Mouse (Mus musculus) heart, postnatal 0 days (tissue): Measurements from ENCODE around the gene Ttll6. TPM values are rescaled to one million over a fixed set of nuclear protein-coding genes. Genes with fewer than 3 reads are reported as not detected.

Experiments used
- ATAC-seq: fragments of 200-750 bp; cut with Nextera tagmentation; 2 replicates; pipeline ENCODE4 v1.8.0; 2017; ENCODE audit warnings: low read depth, moderate number of reproducible peaks, moderate library complexity; ENCODE audit not compliant: insufficient read depth
- DNase-seq: peaks from one replicate; pipeline ENCODE4 v3.0.0-alpha.2; 2016; ENCODE audit warnings: low spot score
- H3K27ac ChIP-seq: fragments of 300-500 bp; sonication (generic); 2 replicates; pipeline ENCODE4 v1.5.1; 2014; ENCODE audit warnings: low read depth, mild to moderate bottlenecking
- H3K27me3 ChIP-seq: fragments of 300-500 bp; sonication (generic); 2 replicates; pipeline ENCODE4 v1.6.1; 2014; ENCODE audit warnings: low read length, mixed read lengths; ENCODE audit not compliant: control insufficient read depth, insufficient read depth
- H3K36me3 ChIP-seq: fragments of 300-500 bp; sonication (generic); replicated peaks from 2 replicates; pipeline ENCODE4 v1.6.1; 2014; ENCODE audit warnings: low read length, mixed read lengths; ENCODE audit not compliant: control insufficient read depth, insufficient read depth
- H3K4me1 ChIP-seq: fragments of 300-500 bp; sonication (generic); 2 replicates; pipeline ENCODE4 v1.6.1; 2014; ENCODE audit warnings: antibody characterized with exemption; ENCODE audit not compliant: control insufficient read depth, insufficient read depth
- H3K4me2 ChIP-seq: fragments of 300-500 bp; sonication (generic); 2 replicates; pipeline ENCODE4 v1.6.1; 2014; ENCODE audit warnings: low read depth, mild to moderate bottlenecking, low read length, moderate library complexity
- H3K4me3 ChIP-seq: fragments of 300-500 bp; sonication (generic); 2 replicates; pipeline ENCODE4 v1.5.1; 2014; ENCODE audit warnings: low read depth, low read length
- H3K9ac ChIP-seq: fragments of 300-500 bp; sonication (generic); replicated peaks from 2 replicates; pipeline ENCODE4 v1.6.1; 2014; ENCODE audit warnings: low read depth, low read length, mixed read lengths
- H3K9me3 ChIP-seq: fragments of 300-500 bp; sonication (generic); replicated peaks from 2 replicates; pipeline ENCODE4 v1.6.1; 2016; ENCODE audit warnings: low read length; ENCODE audit not compliant: control insufficient read depth
- CTCF ChIP-seq: IDR thresholded peaks from 2 replicates; pipeline ENCODE4 v1.5.1; 2016; ENCODE audit warnings: antibody characterized with exemption, control low read depth, low read depth
- EP300 ChIP-seq: IDR thresholded peaks from 2 replicates; pipeline ENCODE4 v1.6.1; 2016; ENCODE audit warnings: antibody characterized with exemption, low read depth
- WGBS: fragments of 180-500 bp; shearing (Covaris S2); extraction: QIAGEN DNeasy Blood & Tissue Kit; methylation state at CpG from one replicate; pipeline ENCODE4 v1.1.7; 2014; 5-methylcytosine and 5-hydroxymethylcytosine counted together
- polyA plus RNA-seq: library from polyadenylated mRNA; unstranded; fragments of >200 nt; fragmentation: Nextera tagmentation; extraction: Ambion mirVana; gene quantifications from 2 replicates; pipeline ENCODE4 v1.2.1, GENCODE M21; 2015
- total RNA-seq: library from RNA; depleted of rRNA; stranded (reverse); fragments of >200 nt; gene quantifications from 2 replicates; pipeline ENCODE4 v1.2.3, GENCODE M21; 2014; ENCODE audit warnings: low replicate concordance

Ttll6 gene
- total and polyA plus RNA-seq, 2 experiments from 2014 or later = not detected

DNA sequence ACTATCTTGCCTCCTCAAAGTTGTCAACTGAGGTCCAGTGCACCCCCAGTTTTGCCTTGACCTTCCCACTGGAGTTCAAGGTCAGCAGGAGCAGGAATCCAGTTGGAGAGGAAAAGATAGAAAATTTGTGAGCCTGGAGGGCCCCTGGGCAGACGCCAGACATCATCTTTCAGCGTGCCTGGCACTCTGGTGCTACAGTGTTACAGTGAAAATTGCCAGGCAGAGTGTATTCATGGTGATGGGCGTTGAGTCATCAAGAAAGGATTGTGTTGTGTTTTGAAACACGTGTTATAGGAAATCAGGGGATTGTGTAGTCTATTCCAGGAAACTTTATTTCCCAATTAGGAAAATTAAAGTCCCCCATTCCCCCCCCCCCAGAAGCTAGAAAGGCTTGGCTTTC is 10.2 kb downstream of the Ttll6 start:
- ATAC-seq = no peak
- Histone ChIP-seq H3K27me3 (peaks cover 49% of the 10 kb centered on the region), H3K36me3 (no peaks in the 10 kb centered on the region)

DNA sequence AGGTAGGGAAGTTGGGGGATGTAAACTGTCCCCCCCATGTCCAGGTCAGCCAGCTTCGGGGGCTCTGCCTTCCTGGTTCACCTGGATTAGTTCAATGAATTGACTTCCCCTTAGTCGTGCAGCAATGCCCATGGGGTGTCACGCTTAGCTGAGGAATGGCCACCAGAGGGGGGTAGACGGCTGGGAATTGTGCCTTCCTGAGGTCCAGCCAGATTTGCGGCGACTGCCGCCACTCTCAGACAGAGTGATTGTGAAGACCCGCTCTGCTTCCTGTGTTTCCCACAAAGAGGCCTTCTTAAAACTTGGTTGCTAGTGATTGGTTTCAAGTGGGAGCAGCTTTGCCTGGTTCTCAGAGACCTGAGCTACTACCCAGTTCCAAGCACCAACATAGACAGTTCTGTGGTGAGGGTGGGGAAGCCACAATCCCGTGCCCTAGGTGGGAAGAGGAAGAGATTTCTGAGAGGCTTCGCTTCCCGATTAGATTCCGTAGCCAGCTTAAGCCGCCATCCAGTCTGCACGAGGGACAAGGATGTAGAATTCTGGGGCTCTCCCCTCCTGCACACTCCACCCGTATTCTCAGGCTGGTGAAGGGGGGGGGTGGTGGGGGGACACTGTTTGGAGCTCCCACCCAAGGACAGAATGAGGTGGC is 12.2 kb downstream of the Ttll6 start:
- ATAC-seq (peak; percentile 77), DNase-seq (peak; percentile 65)
- H3K4me1 ChIP-seq = no peaks in the 10 kb centered on the region
- H3K36me3 ChIP-seq = no peaks in the 10 kb centered on the region
- H3K27me3 ChIP-seq = peaks cover 54% of the 10 kb centered on the region
- peak; percentile 90 for TF ChIP-seq CTCF
- TF ChIP-seq EP300 = no peak
- H3K4me3 ChIP-seq = no peak overlapping the region
- H3K27ac ChIP-seq = no peak overlapping the region
- 3% methylated on average over 15 of the region's 15 CpGs for WGBS
- H3K9ac ChIP-seq = no peak overlapping the region
- peak overlapping the region; percentile 39 for H3K4me2 ChIP-seq
- no peaks in the 10 kb centered on the region for H3K9me3 ChIP-seq

More for the DNA sequence above, 10.2 kb downstream of the Ttll6 start:
- no peaks in the 10 kb centered on the region for H3K4me1 ChIP-seq
- TF ChIP-seq EP300 (no peak), CTCF (no peak)
- H3K9me3 ChIP-seq = no peaks in the 10 kb centered on the region
- no peak overlapping the region for H3K27ac ChIP-seq
- 46% methylated on average over 4 of the region's 4 CpGs for WGBS
- no peak overlapping the region for H3K4me2 ChIP-seq
- H3K9ac ChIP-seq = no peak overlapping the region
- no peak for DNase-seq
- no peak overlapping the region for H3K4me3 ChIP-seq

DNA sequence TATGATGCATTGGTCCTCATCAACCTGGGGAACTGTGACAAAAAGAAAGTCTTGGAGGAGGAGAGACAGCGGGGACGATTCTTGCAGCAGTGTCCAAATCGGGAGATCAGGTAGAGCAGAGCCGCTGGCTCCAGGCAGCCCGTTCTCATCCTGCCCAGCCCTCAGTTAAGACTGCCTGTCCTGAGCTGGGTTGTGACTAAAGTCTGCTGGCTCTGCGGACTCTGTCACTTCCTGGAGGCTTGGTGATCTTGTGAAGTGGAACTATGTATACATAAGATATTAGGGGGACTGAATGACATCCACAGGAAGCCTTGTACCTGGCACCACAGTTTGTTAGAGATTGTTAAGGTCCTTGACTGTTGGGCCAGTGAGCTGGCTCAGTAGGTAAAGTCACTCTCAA is 13.9 kb downstream of the Ttll6 start:
- H3K36me3 ChIP-seq = no peaks in the 10 kb centered on the region
- no peak for DNase-seq
- H3K4me1 ChIP-seq = no peaks in the 10 kb centered on the region
- TF ChIP-seq EP300 (no peak), CTCF (no peak)
- 63% methylated on average over 6 of the region's 6 CpGs for WGBS
- H3K4me2 ChIP-seq = no peak overlapping the region
- no peak for ATAC-seq
- H3K9ac ChIP-seq = no peak overlapping the region
- H3K9me3 ChIP-seq = no peaks in the 10 kb centered on the region
- no peak overlapping the region for H3K27ac ChIP-seq
- peaks cover 70% of the 10 kb centered on the region for H3K27me3 ChIP-seq
- no peak overlapping the region for H3K4me3 ChIP-seq

DNA sequence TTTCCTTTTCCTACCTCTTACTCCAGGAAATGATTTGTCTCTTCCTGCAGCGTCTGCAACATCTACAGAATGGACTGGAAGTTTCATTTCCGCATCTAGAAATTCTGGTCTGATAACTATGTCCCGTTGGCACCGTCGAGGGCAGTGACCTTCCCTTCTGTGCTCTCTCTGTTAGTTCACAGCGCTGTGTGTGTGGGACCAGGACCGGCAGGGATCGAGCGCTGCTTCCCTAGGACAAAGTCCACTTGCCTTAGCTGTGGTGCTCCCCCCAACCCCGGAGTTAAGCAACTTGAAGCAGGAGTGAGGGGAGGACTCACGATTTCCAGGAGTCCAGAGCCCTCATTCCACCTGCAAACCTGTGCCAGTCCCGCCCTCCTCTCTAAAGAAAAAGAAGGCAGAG is 31.2 kb downstream of the Ttll6 start:
- Histone ChIP-seq H3K36me3 (no peaks in the 10 kb centered on the region), H3K9me3 (0 out of 2 replicates have a peak, but pooled peaks cover 3% of the 10 kb centered on the region), H3K4me1 (no peaks in the 10 kb centered on the region), H3K9ac (no peak overlapping the region), H3K4me3 (no peak overlapping the region), H3K27me3 (peaks cover 72% of the 10 kb centered on the region), H3K27ac (no peak overlapping the region), H3K4me2 (no peak overlapping the region)
- DNase-seq (no peak), ATAC-seq (no peak)
- WGBS = 49% methylated on average over 12 of the region's 12 CpGs
- TF ChIP-seq EP300 (no peak), CTCF (no peak)

DNA sequence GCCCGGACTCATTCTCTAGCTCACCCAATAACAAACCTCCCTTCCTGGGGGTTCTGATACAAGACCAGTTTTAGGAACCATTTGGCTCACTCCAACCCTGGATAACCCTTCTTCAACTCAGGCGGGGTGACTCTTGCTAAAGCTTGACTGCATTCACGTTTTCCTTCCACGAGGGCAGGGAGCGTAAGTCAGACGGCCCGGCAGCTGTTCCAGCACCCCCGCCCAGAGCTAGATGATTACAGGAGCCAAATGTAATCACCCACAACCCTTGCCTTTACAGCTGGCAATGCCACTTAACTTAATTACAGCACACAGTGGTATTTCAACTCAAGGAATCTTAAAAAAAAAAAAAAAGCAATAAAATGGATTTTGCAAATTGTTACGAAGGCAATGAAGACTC is 34.5 kb downstream of the Ttll6 start:
- WGBS = 28% methylated on average over 9 of the region's 9 CpGs
- no peak for ATAC-seq

DNA sequence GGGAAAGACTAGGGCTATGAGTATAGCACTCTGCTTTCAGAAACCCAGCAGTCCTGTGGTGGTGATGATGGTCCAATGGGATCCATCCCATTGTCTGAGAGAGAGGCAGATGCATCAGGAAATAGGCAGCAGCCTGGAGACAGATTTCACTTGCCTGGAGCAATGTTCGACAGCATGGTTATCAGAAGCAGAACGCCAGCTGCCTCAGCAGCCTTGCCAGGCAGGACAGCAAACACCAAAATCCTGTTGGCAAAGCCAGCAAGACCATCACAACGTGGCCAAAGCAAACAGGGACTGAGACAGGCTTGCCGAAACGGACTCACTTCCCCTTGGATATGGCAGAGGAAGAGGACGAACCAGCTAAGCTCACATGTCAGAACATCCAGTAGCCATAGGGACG is 35.4 kb downstream of the Ttll6 start:
- no peak for DNase-seq
- no peak for TF ChIP-seq CTCF
- no peak for TF ChIP-seq EP300
- Histone ChIP-seq H3K36me3 (no peaks in the 10 kb centered on the region), H3K27me3 (peaks cover 99% of the 10 kb centered on the region), H3K9ac (no peak overlapping the region), H3K4me2 (no peak overlapping the region), H3K4me3 (no peak overlapping the region), H3K9me3 (no peaks in the 10 kb centered on the region), H3K4me1 (no peaks in the 10 kb centered on the region), H3K27ac (no peak overlapping the region)
- ATAC-seq = no peak
- 11% methylated on average over 7 of the region's 7 CpGs for WGBS

More for the DNA sequence above, 34.5 kb downstream of the Ttll6 start:
- Histone ChIP-seq H3K9me3 (no peaks in the 10 kb centered on the region), H3K4me2 (no peak overlapping the region), H3K9ac (no peak overlapping the region), H3K27ac (no peak overlapping the region), H3K36me3 (no peaks in the 10 kb centered on the region), H3K4me3 (no peak overlapping the region), H3K27me3 (peaks cover 97% of the 10 kb centered on the region), H3K4me1 (no peaks in the 10 kb centered on the region)
- TF ChIP-seq CTCF (no peak), EP300 (no peak)
- no peak for DNase-seq
